Mouse (Mus musculus) neutrophil, adult 65 days (primary cell): ENCODE data around the gene Clec4f. TPM values are rescaled to one million over a fixed set of nuclear protein-coding genes. Genes with fewer than 3 reads are reported as not detected.

ENCODE experiments used
- total RNA-seq: library from RNA; stranded (reverse); gene quantifications from 2 replicates; pipeline ENCODE4 v1.2.4, GENCODE M21; 2023

Clec4f gene
- not detected in 2 replicates for total RNA-seq

DNA sequence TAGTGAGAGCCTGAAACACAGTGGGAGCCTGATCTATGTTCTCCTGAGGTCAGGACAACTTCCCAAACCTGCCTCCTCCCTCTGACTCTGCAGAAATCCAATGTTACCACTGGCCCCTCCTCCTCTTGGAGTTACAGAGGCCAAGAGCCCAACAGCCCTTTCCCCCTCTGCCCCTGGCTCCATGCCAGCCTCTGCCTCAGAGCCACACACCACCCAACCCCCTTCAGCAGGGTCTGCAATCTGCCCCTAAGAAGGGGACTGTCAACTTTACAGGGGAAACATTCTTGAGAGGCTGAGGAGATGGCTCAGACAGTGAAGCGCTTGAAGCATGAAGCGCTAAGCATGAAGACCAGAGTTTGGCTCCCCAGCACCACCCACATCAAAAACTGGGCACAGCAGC is at the start of gene Clec4f:
TSS of gene Clec4f (minus strand) at position 101 of the 400 bp plus-strand sequence.

DNA sequence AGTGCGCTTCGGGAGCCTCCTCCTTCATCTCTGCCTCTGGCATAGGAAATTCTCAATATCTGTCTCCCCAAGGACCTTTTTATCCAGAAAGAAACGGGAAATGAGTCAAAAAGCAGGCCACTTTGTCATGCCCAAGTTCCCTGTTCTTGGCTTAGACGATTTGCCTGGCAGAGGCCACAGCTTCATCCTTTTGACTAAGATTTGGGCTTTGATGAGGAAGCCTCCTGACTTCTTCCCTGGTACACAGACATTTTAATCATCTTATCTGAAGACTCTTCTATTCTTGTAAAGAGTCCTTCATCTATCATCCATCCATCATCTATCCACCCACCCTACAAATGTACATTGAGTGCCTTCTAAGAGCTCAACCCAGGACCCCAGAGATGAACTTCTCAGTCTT is 21.8 kb upstream of the Clec4f start, which contains the start of gene Cd207:
TSS of gene Cd207 (minus strand) at position 101 of the 400 bp plus-strand sequence.

Other genes with a start within 250 kb of the Clec4f start
- 52.2 and 84.2 TPM in 2 replicates for gene Tet3, start 197.1 kb downstream of the Clec4f start, total RNA-seq
- gene Dguok, start 149.2 kb downstream of the Clec4f start, total RNA-seq, result 11.7 and 14.1 TPM in 2 replicates
- gene Actg2, start 119.9 kb downstream of the Clec4f start, total RNA-seq, result not detected in 2 replicates
- gene Stambp, start 83.5 kb downstream of the Clec4f start, total RNA-seq, result 16.9 and 19.7 TPM in 2 replicates
- not detected in 2 replicates for gene Cd207, start 21.7 kb upstream of the Clec4f start, total RNA-seq
- not detected in 2 replicates for gene Vax2, start 55.1 kb upstream of the Clec4f start, total RNA-seq
- gene Atp6v1b1, start 86.8 kb upstream of the Clec4f start, total RNA-seq, result not detected in 2 replicates
- gene Ankrd53, start 106.5 kb upstream of the Clec4f start, total RNA-seq, result not detected in 2 replicates
- 38.2 and 50.3 TPM in 2 replicates for gene Tex261, start 119.6 kb upstream of the Clec4f start, total RNA-seq
- 12.3 and 13.7 TPM in 2 replicates for gene Nagk, start 138.8 kb upstream of the Clec4f start, total RNA-seq
- gene Paip2b, start 175.6 kb upstream of the Clec4f start, total RNA-seq, result 5.8 and 8.8 TPM in 2 replicates
- gene Zfp638, start 210.9 kb upstream of the Clec4f start, total RNA-seq, result 65.3 and 75.1 TPM in 2 replicates